Mouse (Mus musculus) activated CD4-positive, CD25-positive, alpha-beta regulatory T cell, adult 4 months (primary cell): ENCODE results near the gene Tnfrsf14. TPM values are rescaled to one million over a fixed set of nuclear protein-coding genes. Genes with fewer than 3 reads are reported as not detected.

Experiments used
- ATAC-seq: one replicate; pipeline ENCODE4 v1.8.0; 2017
- polyA plus RNA-seq, 2 experiments: library from polyadenylated mRNA; unstranded; fragments of 100-300 nt; shearing (Covaris generic); gene quantifications; one replicate each; pipeline ENCODE4 v1.2.1; 2017

The Tnfrsf14 gene
- polyA plus RNA-seq = 100 to 1,000 TPM in 1 of 2 experiments, 10 to 100 TPM in 1; 57.3 to 109 TPM

GRCm38 (mm10) chr4:154928395-154929087, at the start of gene Tnfrsf14:
Tnfrsf14 (minus strand) TSS chr4:154928563.
- ATAC-seq = peak; percentile 13

GRCm38 (mm10) chr4:154974163-154974611, 45.8 kb upstream of the Tnfrsf14 start:
- no peak for ATAC-seq

- ATAC-seq = no peak
Measured at GRCm38 (mm10) chr4:154972546-154972945, 44.2 kb upstream of the Tnfrsf14 start.

- no peak for ATAC-seq
Measured at GRCm38 (mm10) chr4:154967173-154967572, 38.8 kb upstream of the Tnfrsf14 start.

GRCm38 (mm10) chr4:154965856-154966255, 37.5 kb upstream of the Tnfrsf14 start:
- no peak for ATAC-seq

- ATAC-seq = peak; percentile 44
Measured at GRCm38 (mm10) chr4:154964581-154965235, 36.3 kb upstream of the Tnfrsf14 start.

GRCm38 (mm10) chr4:154963901-154964580, 35.7 kb upstream of the Tnfrsf14 start, which contains the start of gene Pank4:
Pank4 (plus strand) TSS chr4:154964123.
- peak; percentile 58 for ATAC-seq

- ATAC-seq = no peak
Measured at GRCm38 (mm10) chr4:154963190-154963836, 35.0 kb upstream of the Tnfrsf14 start.

- ATAC-seq = no peak
Measured at GRCm38 (mm10) chr4:154962683-154963082, 34.3 kb upstream of the Tnfrsf14 start.

- ATAC-seq = no peak
Measured at GRCm38 (mm10) chr4:154961911-154962310, 33.5 kb upstream of the Tnfrsf14 start.

- ATAC-seq = peak; percentile 7
Measured at GRCm38 (mm10) chr4:154961226-154961738, 32.9 kb upstream of the Tnfrsf14 start.

GRCm38 (mm10) chr4:154960690-154961225, 32.4 kb upstream of the Tnfrsf14 start, which contains the start of gene Hes5:
Hes5 (plus strand) TSS chr4:154960923.
- ATAC-seq = peak; percentile 11

GRCm38 (mm10) chr4:154960021-154960689, 31.8 kb upstream of the Tnfrsf14 start:
- no peak for ATAC-seq

- no peak for ATAC-seq
Measured at GRCm38 (mm10) chr4:154958621-154959020, 30.3 kb upstream of the Tnfrsf14 start.

- no peak for ATAC-seq
Measured at GRCm38 (mm10) chr4:154958171-154958570, 29.8 kb upstream of the Tnfrsf14 start.

GRCm38 (mm10) chr4:154957289-154957993, 29.1 kb upstream of the Tnfrsf14 start:
- no peak for ATAC-seq

GRCm38 (mm10) chr4:154956604-154957003, 28.2 kb upstream of the Tnfrsf14 start:
- no peak for ATAC-seq

GRCm38 (mm10) chr4:154952461-154953241, 24.3 kb upstream of the Tnfrsf14 start:
- ATAC-seq = no peak

- ATAC-seq = no peak
Measured at GRCm38 (mm10) chr4:154949589-154949982, 21.2 kb upstream of the Tnfrsf14 start.
